Mouse (Mus musculus) midbrain, embryonic 12.5 days (tissue): Measurements from ENCODE around the gene Sspo. TPM values are rescaled to one million over a fixed set of nuclear protein-coding genes. Genes with fewer than 3 reads are reported as not detected.

ENCODE experiments used
- ATAC-seq: fragments of 200-750 bp; cut with Nextera tagmentation; 2 replicates; pipeline ENCODE4 v1.8.0; 2017; ENCODE audit warnings: low read depth, moderate TSS enrichment, moderate library complexity; ENCODE audit not compliant: low FRiP score
- H3K27ac ChIP-seq: fragments of 300-500 bp; sonication (generic); replicated peaks from 2 replicates; pipeline ENCODE4 v1.5.1; 2016; ENCODE audit warnings: mild to moderate bottlenecking
- H3K27me3 ChIP-seq: fragments of 300-500 bp; sonication (generic); 2 replicates; pipeline ENCODE4 v1.6.1; 2016; ENCODE audit warnings: mild to moderate bottlenecking
- H3K36me3 ChIP-seq: fragments of 300-500 bp; sonication (generic); 2 replicates; pipeline ENCODE4 v1.6.1; 2016
- H3K4me1 ChIP-seq: fragments of 300-500 bp; sonication (generic); 2 replicates; pipeline ENCODE4 v1.6.1; 2016
- H3K4me2 ChIP-seq: fragments of 300-500 bp; sonication (generic); replicated peaks from 2 replicates; pipeline ENCODE4 v1.6.1; 2016; ENCODE audit warnings: mild to moderate bottlenecking, moderate library complexity
- H3K4me3 ChIP-seq: fragments of 300-500 bp; sonication (generic); 2 replicates; pipeline ENCODE4 v1.5.1; 2016; ENCODE audit warnings: mild to moderate bottlenecking
- H3K9ac ChIP-seq: fragments of 300-500 bp; sonication (generic); replicated peaks from 2 replicates; pipeline ENCODE4 v1.6.1; 2016; ENCODE audit warnings: mild to moderate bottlenecking, moderate library complexity
- H3K9me3 ChIP-seq: fragments of 300-500 bp; sonication (generic); 2 replicates; pipeline ENCODE4 v1.6.1; 2016; ENCODE audit warnings: mild to moderate bottlenecking
- WGBS: fragments of 180-500 bp; shearing (Covaris S2); methylation state at CpG from one replicate; pipeline ENCODE4 v1.1.7; 2016; 5-methylcytosine and 5-hydroxymethylcytosine counted together
- polyA plus RNA-seq: library from polyadenylated mRNA; unstranded; fragments of >200 nt; fragmentation: Nextera tagmentation; extraction: Ambion mirVana; gene quantifications from 2 replicates; pipeline ENCODE4 v1.2.1, GENCODE M21; 2016

The Sspo gene
- polyA plus RNA-seq, 1 experiment from 2014 or later = 0.10 TPM

DNA sequence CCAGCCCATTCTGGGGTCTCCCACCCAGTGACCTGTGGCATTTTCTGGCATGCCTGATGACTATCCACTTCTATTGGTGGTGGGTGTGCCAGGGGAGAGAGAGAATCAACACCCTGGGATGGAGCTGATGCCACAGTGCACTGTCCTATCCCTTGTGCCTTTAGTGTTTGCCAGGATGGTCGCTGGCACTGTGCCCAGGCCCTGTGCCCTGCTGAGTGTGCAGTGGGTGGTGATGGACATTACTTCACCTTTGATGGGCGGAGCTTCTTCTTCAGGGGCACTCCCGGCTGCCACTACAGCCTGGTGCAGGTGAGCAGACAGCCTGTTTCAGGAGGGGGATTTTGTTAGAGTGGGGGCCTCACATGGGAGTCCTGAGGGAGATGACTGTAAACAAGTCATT, 4.7 kb downstream of the Sspo start:
- no peaks in the 10 kb centered on the region for H3K36me3 ChIP-seq
- no peaks in the 10 kb centered on the region for H3K27me3 ChIP-seq
- no peak overlapping the region for H3K27ac ChIP-seq
- H3K9ac ChIP-seq = no peak overlapping the region
- no peak overlapping the region for H3K4me3 ChIP-seq
- no peaks in the 10 kb centered on the region; the same call in 1 of the 2 replicates for H3K4me1 ChIP-seq
- WGBS = 79% methylated on average over 3 of the region's 3 CpGs
- ATAC-seq = no peak
- H3K4me2 ChIP-seq = no peak overlapping the region
- no peaks in the 10 kb centered on the region for H3K9me3 ChIP-seq

DNA sequence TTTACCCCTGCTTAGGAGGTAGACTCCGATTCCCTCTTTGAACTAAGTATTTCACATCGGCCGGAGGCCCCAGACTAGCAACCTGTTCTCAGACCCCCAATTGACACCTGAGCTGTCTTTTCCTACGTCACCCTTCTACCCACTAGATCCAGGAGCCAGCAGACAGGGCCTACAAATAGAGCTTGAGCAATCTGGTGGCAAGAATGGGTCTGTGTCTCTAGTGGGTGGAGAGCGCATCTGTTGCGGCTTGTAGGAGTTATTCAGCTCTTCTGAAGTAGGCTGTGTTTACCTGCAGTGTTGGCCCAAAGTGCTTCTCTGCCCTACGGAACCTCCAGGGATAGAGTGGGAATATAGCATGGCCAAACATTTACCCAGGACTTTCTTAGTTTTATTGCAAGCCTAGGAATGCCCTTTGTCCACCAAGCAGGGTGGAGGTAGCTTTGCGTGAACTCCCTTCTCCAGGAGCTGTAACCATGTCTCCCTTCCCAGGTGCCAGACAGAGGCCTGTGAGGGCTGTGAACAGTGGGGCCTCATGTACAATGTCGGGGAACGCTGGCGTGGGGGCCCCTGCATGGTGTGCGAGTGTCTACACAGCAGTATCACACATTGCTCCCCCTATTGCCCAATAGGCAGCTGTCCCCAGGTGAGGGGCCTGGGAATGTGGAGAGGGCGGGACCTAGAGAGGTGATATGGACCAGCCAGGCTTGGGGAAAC, 17.1 kb downstream of the Sspo start:
- H3K4me1 ChIP-seq = 0 out of 2 replicates have a peak, but pooled peaks cover 2% of the 10 kb centered on the region
- H3K9me3 ChIP-seq = no peaks in the 10 kb centered on the region
- no peaks in the 10 kb centered on the region; the same call in 1 of the 2 replicates for H3K27me3 ChIP-seq
- no peak for ATAC-seq
- H3K27ac ChIP-seq = no peak overlapping the region
- H3K36me3 ChIP-seq = no peaks in the 10 kb centered on the region
- no peak overlapping the region for H3K4me2 ChIP-seq
- 90% methylated on average over 13 of the region's 13 CpGs for WGBS
- no peak overlapping the region for H3K4me3 ChIP-seq
- no peak overlapping the region for H3K9ac ChIP-seq

DNA sequence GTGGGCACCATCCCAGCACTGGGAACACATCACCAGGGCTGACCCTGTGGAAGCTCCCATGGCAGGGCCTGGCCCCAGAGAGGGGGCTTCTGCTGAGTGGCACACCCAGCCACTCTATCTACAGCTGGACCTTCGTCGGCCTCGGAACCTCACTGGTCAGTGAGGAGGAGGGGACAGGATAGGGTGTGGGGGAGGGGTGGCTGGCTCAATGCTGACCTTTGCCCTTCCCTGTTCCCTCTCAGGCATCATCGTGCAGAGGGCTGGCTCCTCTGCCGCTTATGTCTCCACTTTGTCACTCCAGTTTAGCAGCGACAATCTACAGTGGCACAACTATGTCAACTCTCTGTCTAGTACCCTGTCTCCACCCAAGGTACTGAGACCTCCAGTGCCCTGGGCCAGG, 18.7 kb downstream of the Sspo start:
- H3K4me1 ChIP-seq = 0 out of 2 replicates have a peak, but pooled peaks cover 2% of the 10 kb centered on the region
- ATAC-seq = no peak
- no peaks in the 10 kb centered on the region for H3K36me3 ChIP-seq
- H3K4me3 ChIP-seq = no peak overlapping the region
- H3K27me3 ChIP-seq = no peaks in the 10 kb centered on the region; the same call in 1 of the 2 replicates
- no peak overlapping the region for H3K9ac ChIP-seq
- 35% methylated on average over 6 of the region's 6 CpGs for WGBS
- H3K9me3 ChIP-seq = no peaks in the 10 kb centered on the region
- no peak overlapping the region for H3K4me2 ChIP-seq
- no peak overlapping the region for H3K27ac ChIP-seq

DNA sequence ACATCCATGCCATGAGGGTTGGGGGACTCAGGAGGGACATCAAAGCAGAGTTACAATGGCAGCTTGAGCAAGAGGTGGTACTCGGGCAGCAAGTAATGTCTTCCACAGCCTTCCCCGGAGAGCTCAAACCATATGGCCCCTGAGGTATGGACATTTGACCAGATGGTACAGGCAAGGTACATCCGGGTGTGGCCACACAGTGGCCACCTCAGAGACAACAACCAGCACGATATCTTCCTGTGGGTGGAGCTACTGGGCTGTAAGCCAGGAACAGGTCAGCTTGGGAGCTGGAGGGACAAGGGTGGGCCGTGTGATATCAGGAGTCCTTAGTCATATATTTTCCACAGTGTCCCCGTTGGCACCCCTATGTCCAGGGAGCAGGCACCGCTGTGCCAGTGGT, 19.5 kb downstream of the Sspo start:
- Histone ChIP-seq H3K9me3 (no peaks in the 10 kb centered on the region), H3K9ac (no peak overlapping the region), H3K4me1 (0 out of 2 replicates have a peak, but pooled peaks cover 2% of the 10 kb centered on the region), H3K4me3 (no peak overlapping the region), H3K27me3 (no peaks in the 10 kb centered on the region; the same call in 1 of the 2 replicates), H3K4me2 (no peak overlapping the region), H3K27ac (no peak overlapping the region), H3K36me3 (no peaks in the 10 kb centered on the region)
- ATAC-seq = no peak
- WGBS = 90% methylated on average over 7 of the region's 7 CpGs

DNA sequence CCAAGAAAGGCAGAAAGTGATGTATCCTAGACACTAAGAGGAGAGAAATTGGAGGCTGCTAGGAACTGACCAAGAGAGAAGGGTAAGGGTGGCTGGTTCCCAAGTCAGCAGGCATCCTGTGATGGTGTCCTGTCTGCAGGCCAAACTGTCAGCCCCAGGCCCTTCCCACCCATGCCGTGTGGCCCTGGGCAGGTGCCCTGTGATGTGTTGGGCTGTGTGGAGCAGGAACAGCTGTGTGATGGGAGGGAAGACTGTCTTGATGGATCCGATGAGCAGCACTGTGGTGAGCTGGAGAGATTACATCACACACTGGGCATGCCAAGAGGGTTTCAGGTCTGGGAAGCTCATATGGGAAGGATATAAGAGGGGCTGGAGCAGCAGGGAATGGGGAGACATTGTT, 22.7 kb downstream of the Sspo start:
- Histone ChIP-seq H3K4me2 (no peak overlapping the region), H3K9me3 (no peaks in the 10 kb centered on the region), H3K27me3 (no peaks in the 10 kb centered on the region; the same call in 1 of the 2 replicates), H3K9ac (no peak overlapping the region), H3K27ac (no peak overlapping the region), H3K4me1 (0 out of 2 replicates have a peak, but pooled peaks cover 2% of the 10 kb centered on the region), H3K4me3 (no peak overlapping the region), H3K36me3 (no peaks in the 10 kb centered on the region)
- 79% methylated on average over 2 of the region's 2 CpGs for WGBS
- ATAC-seq = no peak

DNA sequence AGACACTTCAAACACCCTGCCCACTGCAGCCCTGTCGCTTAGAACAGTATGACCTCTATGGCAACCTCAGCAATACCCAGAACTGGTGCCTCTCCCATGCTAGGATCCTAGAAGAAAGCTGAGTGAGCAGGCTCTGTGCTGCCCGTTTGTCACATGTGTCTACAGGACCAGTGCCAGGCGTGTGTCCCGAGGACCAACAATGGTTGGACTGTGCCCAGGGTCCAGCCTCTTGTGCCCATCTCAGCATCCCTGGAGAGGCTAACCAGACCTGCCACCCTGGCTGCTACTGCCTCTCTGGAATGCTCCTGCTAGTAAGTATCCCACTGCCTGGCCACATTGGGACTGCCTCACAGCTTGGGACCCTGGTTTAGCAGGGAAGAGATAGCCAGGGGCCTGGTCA, 30.4 kb downstream of the Sspo start:
- H3K4me1 ChIP-seq = no peaks in the 10 kb centered on the region
- H3K27me3 ChIP-seq = no peaks in the 10 kb centered on the region
- no peak overlapping the region for H3K4me3 ChIP-seq
- no peaks in the 10 kb centered on the region for H3K9me3 ChIP-seq
- ATAC-seq = no peak
- H3K27ac ChIP-seq = no peak overlapping the region
- 89% methylated on average over 4 of the region's 4 CpGs for WGBS
- no peak overlapping the region for H3K4me2 ChIP-seq
- H3K9ac ChIP-seq = no peak overlapping the region
- no peaks in the 10 kb centered on the region for H3K36me3 ChIP-seq

DNA sequence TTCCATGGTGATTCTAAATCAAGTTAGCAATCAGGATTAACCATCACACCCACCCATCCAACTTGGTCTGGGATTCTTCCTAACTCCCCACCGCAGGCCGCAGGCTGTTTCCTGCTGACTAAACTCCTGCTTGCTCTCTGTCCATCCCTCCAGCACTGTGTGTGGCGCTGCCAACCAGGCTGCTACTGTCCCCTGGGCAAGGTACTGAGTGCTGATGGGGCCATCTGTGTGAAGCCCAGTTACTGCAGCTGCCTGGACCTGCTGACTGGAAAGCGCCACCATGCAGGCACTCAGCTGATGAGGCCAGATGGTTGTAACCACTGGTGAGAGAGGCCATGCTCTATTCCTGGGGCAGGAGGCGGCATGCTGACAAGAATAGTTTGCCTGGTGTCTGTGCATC, 34.5 kb downstream of the Sspo start:
- Histone ChIP-seq H3K4me3 (no peak overlapping the region), H3K9me3 (no peaks in the 10 kb centered on the region), H3K4me2 (no peak overlapping the region), H3K27ac (no peak overlapping the region), H3K27me3 (peaks cover 4% of the 10 kb centered on the region; the same call in 1 of the 2 replicates), H3K36me3 (no peaks in the 10 kb centered on the region), H3K9ac (no peak overlapping the region), H3K4me1 (peaks cover 7% of the 10 kb centered on the region; the same call in 1 of the 2 replicates)
- WGBS = 64% methylated on average over 5 of the region's 5 CpGs
- ATAC-seq = no peak

DNA sequence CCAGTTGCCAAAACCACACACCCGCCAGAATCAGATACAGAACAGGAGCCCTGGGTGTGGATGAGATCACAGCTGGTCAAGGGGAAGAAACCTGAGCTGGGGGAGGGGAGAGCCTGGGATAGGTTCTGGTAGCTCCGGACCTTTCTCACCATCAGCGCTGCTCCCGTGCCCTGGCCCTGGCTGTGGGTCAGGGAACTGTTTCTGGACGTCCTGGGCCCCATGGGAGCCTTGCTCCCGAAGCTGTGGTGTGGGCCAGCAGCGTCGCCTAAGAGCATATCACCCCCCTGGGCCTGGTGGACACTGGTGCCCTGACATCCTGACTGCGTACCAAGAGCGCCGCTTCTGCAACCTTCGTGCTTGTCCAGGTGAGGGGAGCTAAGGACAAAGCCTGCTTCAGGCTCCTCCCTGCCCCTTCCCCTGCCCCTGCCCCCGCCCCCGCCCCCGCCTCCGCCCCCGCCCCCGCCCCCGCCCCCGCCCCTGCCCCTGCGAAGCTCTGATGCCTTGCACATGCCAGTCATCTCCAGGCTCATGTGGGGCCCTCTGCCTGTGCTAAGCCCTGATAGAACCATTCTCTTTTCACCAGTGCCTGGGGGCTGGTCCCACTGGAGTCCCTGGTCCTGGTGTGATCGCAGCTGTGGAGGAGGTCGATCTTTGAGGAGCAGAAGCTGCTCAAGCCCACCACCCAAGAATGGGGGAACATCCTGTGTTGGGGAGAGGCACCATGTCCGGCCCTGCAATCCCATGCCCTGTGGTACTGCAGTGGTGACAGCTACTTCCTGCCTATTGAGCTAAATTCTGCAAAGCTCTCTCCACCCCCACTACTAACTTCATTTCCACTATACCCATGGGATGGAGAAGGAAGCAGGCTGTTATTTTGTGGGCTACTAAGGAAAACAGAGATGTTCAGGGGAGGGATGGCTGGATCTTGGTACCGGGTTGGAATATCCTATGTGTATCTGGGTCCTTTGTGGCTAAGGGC, 40.0 kb downstream of the Sspo start:
- H3K4me1 ChIP-seq = peaks cover 17% of the 10 kb centered on the region
- no peaks in the 10 kb centered on the region for H3K9me3 ChIP-seq
- peak; percentile 44 for ATAC-seq
- H3K27ac ChIP-seq = no peak overlapping the region
- 16% methylated on average over 16 of the region's 25 CpGs for WGBS
- no peaks in the 10 kb centered on the region for H3K36me3 ChIP-seq
- peak overlapping the region; percentile 15; the same call in 1 of the 2 replicates for H3K4me3 ChIP-seq
- peaks cover 20% of the 10 kb centered on the region for H3K27me3 ChIP-seq
- H3K9ac ChIP-seq = no peak overlapping the region
- peak overlapping the region; percentile 43 for H3K4me2 ChIP-seq

DNA sequence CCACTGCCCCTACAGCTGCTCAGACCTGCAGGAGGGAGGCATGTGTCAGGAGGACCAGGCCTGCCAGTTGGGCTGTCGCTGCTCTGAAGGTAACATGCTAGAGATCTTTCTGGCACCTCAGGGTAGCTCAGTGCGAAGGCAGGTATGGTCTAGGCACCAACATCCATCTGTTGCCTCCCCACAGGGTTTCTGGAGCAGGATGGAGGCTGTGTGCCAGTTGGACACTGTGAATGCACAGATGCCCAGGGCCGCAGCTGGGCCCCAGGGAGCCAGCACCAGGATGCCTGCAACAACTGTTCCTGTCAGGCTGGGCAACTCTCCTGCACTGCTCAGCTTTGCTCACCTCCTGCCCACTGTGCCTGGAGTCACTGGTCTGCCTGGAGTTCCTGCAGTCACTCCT, 41.7 kb downstream of the Sspo start:
- Histone ChIP-seq H3K36me3 (no peaks in the 10 kb centered on the region), H3K27ac (no peak overlapping the region), H3K9ac (no peak overlapping the region), H3K4me1 (peaks cover 21% of the 10 kb centered on the region), H3K4me3 (no peak overlapping the region), H3K27me3 (peaks cover 20% of the 10 kb centered on the region), H3K4me2 (no peak overlapping the region), H3K9me3 (no peaks in the 10 kb centered on the region)
- WGBS = 87% methylated on average over 3 of the region's 3 CpGs
- ATAC-seq = no peak

DNA sequence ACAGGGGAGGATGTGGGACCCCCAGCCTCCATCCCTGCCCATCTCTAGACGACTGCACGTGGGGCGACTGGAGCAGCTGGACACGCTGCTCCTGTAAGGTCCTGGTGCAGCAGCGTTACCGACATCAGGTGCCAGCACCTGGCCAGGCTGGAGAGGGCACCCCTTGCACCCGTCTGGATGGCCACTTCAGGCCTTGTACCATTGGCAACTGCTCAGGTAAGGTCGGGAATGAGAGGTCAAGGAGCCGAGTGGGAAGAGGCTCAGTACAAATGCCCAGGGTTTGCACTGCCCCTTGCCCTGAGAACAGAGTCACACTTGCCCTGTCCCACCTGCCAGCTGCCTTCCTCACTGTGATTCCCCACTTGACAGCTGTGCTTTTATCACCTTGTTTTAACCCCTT, 43.3 kb downstream of the Sspo start:
- H3K36me3 ChIP-seq = no peaks in the 10 kb centered on the region
- no peak overlapping the region for H3K4me2 ChIP-seq
- H3K9me3 ChIP-seq = no peaks in the 10 kb centered on the region
- 78% methylated on average over 9 of the region's 9 CpGs for WGBS
- peaks cover 16% of the 10 kb centered on the region for H3K4me1 ChIP-seq
- no peak overlapping the region for H3K27ac ChIP-seq
- ATAC-seq = no peak
- H3K27me3 ChIP-seq = peaks cover 20% of the 10 kb centered on the region
- H3K9ac ChIP-seq = no peak overlapping the region
- H3K4me3 ChIP-seq = no peak overlapping the region

DNA sequence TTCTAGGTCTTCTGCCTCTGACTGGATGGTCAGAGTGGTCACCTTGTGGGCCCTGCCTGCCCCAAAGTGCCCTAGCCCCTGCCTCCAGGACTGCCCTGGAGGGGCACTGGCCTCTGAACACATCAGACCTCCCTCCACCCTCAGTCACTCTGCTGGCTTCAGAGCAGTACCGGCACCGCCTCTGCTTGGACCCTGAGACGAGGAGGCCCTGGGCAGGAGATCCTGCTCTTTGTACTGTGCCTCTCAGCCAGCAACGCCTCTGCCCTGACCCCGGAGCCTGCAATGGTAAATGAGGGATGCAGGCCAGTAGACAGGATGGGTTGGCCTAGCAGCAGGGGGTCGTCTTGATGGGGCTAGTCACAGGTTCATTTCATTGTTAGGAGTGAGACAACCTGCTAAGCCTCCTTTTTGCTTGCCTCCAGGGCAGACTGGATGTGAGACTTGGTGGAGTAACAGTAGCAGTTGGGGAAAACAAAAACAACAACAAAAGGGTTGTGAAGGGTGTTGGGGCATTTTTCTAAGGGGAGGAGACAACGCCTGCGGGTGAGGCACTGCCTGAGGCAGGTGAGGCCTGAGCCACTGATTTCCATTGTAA, 45.2 kb downstream of the Sspo start:
- Histone ChIP-seq H3K4me1 (peaks cover 6% of the 10 kb centered on the region), H3K4me2 (no peak overlapping the region), H3K36me3 (no peaks in the 10 kb centered on the region), H3K27me3 (peaks cover 15% of the 10 kb centered on the region; the same call in 1 of the 2 replicates), H3K9me3 (no peaks in the 10 kb centered on the region), H3K4me3 (no peak overlapping the region), H3K9ac (no peak overlapping the region), H3K27ac (no peak overlapping the region)
- WGBS = 8% methylated on average over 8 of the region's 8 CpGs
- no peak for ATAC-seq

DNA sequence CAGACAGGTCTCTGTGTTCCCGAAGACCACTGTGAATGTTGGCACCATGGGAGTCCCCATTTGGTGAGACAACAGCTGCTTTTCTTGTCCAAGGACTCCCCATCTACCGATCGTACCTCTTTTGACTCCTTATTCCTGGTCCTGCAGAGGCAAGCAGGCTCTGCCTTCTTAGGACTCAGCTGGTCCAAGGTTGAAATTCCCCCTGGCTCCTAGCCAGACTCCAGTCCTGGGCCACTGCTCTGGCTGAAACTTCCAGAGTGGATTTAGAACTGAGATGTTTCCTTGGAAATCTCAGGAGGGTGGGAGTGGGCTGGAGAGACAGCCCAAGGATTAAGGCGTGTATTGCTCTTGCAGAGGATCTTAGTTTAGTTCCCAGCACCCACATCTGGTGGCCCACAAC, 49.5 kb downstream of the Sspo start:
- no peaks in the 10 kb centered on the region for H3K36me3 ChIP-seq

More for the DNA sequence above, 49.5 kb downstream of the Sspo start:
- no peak overlapping the region for H3K4me2 ChIP-seq
- H3K4me3 ChIP-seq = no peak overlapping the region
- 87% methylated on average over 4 of the region's 4 CpGs for whole genome bisulfite sequencing
- no peak overlapping the region for H3K27ac ChIP-seq
- no peak for ATAC-seq
- no peaks in the 10 kb centered on the region for H3K9me3 ChIP-seq
- H3K9ac ChIP-seq = no peak overlapping the region
- peaks cover 4% of the 10 kb centered on the region; the same call in 1 of the 2 replicates for H3K4me1 ChIP-seq
- H3K27me3 ChIP-seq = no peaks in the 10 kb centered on the region
